Mouse (Mus musculus) lung, postnatal 0 days (tissue): ENCODE measurements at regions not wholly inside any gene's neighbourhood (a gene's known extent, or its start where the extent isn't known, plus 50 kb on each side); places are given as distances from the start of the nearest gene placed in this dataset.

ENCODE experiments used
- ATAC-seq: fragments of 200-750 bp; cut with Nextera tagmentation; 2 replicates; pipeline ENCODE4 v1.8.0; 2017; ENCODE audit warnings: moderate library complexity
- DNase-seq: peaks from one replicate; pipeline ENCODE4 v3.0.0-alpha.2; 2016; ENCODE audit warnings: low spot score
- H3K27ac ChIP-seq: fragments of 300-500 bp; sonication (generic); 2 replicates; pipeline ENCODE4 v1.5.1; 2014; ENCODE audit warnings: antibody characterized with exemption, mild to moderate bottlenecking, low read length, mixed read lengths
- H3K27me3 ChIP-seq: fragments of 300-500 bp; sonication (generic); replicated peaks from 2 replicates; pipeline ENCODE4 v1.6.1; 2014; ENCODE audit warnings: low read length, mixed read lengths; ENCODE audit not compliant: insufficient read depth
- H3K36me3 ChIP-seq: fragments of 300-500 bp; sonication (generic); 2 replicates; pipeline ENCODE4 v1.6.1; 2014; ENCODE audit warnings: low read length, mixed read lengths; ENCODE audit not compliant: insufficient read depth
- H3K4me1 ChIP-seq: fragments of 300-500 bp; sonication (generic); 2 replicates; pipeline ENCODE4 v1.6.1; 2014; ENCODE audit warnings: antibody characterized with exemption, low read depth, low read length, mixed read lengths; ENCODE audit not compliant: insufficient read depth
- H3K4me2 ChIP-seq: fragments of 300-500 bp; sonication (generic); replicated peaks from 2 replicates; pipeline ENCODE4 v1.6.1; 2014; ENCODE audit warnings: low read depth, mild to moderate bottlenecking, low read length, moderate library complexity, mixed read lengths
- H3K4me3 ChIP-seq: fragments of 300-500 bp; sonication (generic); 2 replicates; pipeline ENCODE4 v1.5.1; 2014; ENCODE audit warnings: low read depth, low read length
- H3K9ac ChIP-seq: fragments of 300-500 bp; sonication (generic); replicated peaks from 2 replicates; pipeline ENCODE4 v1.6.1; 2014; ENCODE audit warnings: low read depth, mild to moderate bottlenecking
- H3K9me3 ChIP-seq: fragments of 300-500 bp; sonication (generic); 2 replicates; pipeline ENCODE4 v1.6.1; 2016; ENCODE audit warnings: low read length, mixed read lengths
- CTCF ChIP-seq: IDR thresholded peaks from 2 replicates; pipeline ENCODE4 v1.5.1; 2016; ENCODE audit warnings: antibody characterized with exemption, mild to moderate bottlenecking
- EP300 ChIP-seq: IDR thresholded peaks from 2 replicates; pipeline ENCODE4 v1.6.1; 2016; ENCODE audit warnings: antibody characterized with exemption, mild to moderate bottlenecking, control low read depth
- WGBS: fragments of 180-500 bp; shearing (Covaris S2); extraction: QIAGEN DNeasy Blood & Tissue Kit; methylation state at CpG from one replicate; pipeline ENCODE4 v1.1.7; 2014; 5-methylcytosine and 5-hydroxymethylcytosine counted together

- no peak for DNase-seq
- WGBS = 59% methylated on average over 6 of the region's 6 CpGs
- H3K4me2 ChIP-seq = no peak overlapping the region
Observed at GRCm38 (mm10) chr16:75104894-75105293, 481.0 kb downstream of the Lipi start.

DNA sequence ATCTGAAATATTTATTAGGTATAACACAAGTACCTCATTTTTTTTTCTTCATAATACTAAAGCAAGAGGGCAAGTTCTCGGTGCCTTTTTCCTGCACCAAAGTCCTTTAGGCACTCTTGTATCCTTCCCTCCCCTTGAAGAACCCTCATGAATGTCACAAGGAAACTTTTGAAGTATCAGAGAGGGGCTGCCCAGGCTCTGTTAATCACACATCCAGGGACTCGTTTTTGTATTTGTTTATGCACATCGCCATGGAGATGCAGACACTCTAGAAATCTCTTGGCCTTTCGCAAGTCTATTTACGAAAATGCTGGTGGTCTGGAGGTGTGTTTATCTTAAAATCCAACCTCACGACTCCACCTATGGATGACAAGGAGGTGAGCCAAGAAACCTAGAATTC is 492.7 kb downstream of the Lipi start:
- H3K4me3 ChIP-seq = peak overlapping the region; percentile 19; the same call in 1 of the 2 replicates
- H3K4me2 ChIP-seq = peak overlapping the region; percentile 44
- TF ChIP-seq CTCF (no peak), EP300 (no peak)

More at GRCm38 (mm10) chr16:75104894-75105293, 481.0 kb downstream of the Lipi start:
- no peak for ATAC-seq
- TF ChIP-seq CTCF (no peak), EP300 (no peak)
- no peak overlapping the region for H3K27ac ChIP-seq
- H3K9ac ChIP-seq = no peak overlapping the region
- H3K4me3 ChIP-seq = no peak overlapping the region
- H3K9me3 ChIP-seq = no peaks in the 10 kb centered on the region
- H3K27me3 ChIP-seq = no peaks in the 10 kb centered on the region
- no peaks in the 10 kb centered on the region for H3K4me1 ChIP-seq
- H3K36me3 ChIP-seq = no peaks in the 10 kb centered on the region

DNA sequence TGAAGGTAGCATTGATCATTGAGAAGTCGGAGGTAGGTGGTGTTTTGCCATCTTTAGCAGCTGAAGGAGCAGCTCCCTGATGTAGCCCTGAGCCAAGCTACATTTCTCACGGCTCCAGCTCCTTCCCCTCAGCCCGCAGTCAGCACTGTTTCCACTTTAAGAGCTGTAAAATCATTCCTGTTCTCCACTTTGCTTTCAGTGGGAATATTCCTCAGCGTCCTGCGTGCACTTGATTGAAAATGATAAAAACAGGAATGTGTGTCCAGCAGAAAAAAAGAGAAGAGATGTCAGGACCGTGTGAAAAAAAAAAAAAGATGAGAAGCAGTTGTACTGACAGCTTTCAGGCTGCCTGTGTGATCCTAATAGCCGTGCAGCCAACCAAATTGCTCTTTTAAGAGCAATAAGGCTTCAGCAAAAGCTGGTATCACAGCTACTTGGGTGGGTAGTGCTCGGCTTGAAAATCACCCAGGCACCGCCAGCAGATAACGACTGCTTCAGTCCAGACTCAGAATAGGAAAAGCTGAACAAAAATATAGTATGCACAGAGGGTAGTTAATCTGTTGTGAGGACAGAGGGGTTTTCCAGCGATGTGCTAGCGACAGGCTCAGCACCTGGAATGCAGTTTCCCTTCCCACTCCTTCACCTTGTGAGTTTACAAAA is 493.3 kb downstream of the Lipi start:
- H3K36me3 ChIP-seq = no peaks in the 10 kb centered on the region
- H3K4me1 ChIP-seq = no peaks in the 10 kb centered on the region
- H3K4me3 ChIP-seq = peak overlapping the region; percentile 19; the same call in 1 of the 2 replicates
- DNase-seq (no peak), ATAC-seq (peak; percentile 12; the same call in 1 of the 2 replicates)
- 12% methylated on average over 12 of the region's 12 CpGs for WGBS
- H3K9ac ChIP-seq = no peak overlapping the region
- no peaks in the 10 kb centered on the region for H3K27me3 ChIP-seq
- H3K9me3 ChIP-seq = no peaks in the 10 kb centered on the region
- no peak overlapping the region for H3K27ac ChIP-seq
- no peak for TF ChIP-seq CTCF
- no peak for TF ChIP-seq EP300
- peak overlapping the region; percentile 44 for H3K4me2 ChIP-seq

More for the DNA sequence above, 492.7 kb downstream of the Lipi start:
- Histone ChIP-seq H3K9ac (no peak overlapping the region), H3K36me3 (no peaks in the 10 kb centered on the region), H3K9me3 (no peaks in the 10 kb centered on the region), H3K27me3 (no peaks in the 10 kb centered on the region), H3K4me1 (no peaks in the 10 kb centered on the region), H3K27ac (no peak overlapping the region)
- 21% methylated on average over 6 of the region's 6 CpGs for WGBS
- DNase-seq = peak; percentile 46
- peak; percentile 83 for ATAC-seq

- no peak overlapping the region for H3K9ac ChIP-seq
- no peak for ATAC-seq
- no peak overlapping the region for H3K27ac ChIP-seq
- TF ChIP-seq EP300 = no peak
- TF ChIP-seq CTCF = no peak
- H3K4me2 ChIP-seq = no peak overlapping the region; the same call in 1 of the 2 replicates
- H3K4me3 ChIP-seq = no peak overlapping the region
- H3K36me3 ChIP-seq = no peaks in the 10 kb centered on the region
- H3K4me1 ChIP-seq = no peaks in the 10 kb centered on the region
- H3K9me3 ChIP-seq = no peaks in the 10 kb centered on the region
- WGBS = 38% methylated on average over 2 of the region's 2 CpGs
- DNase-seq = no peak
- no peaks in the 10 kb centered on the region for H3K27me3 ChIP-seq
Observed at GRCm38 (mm10) chr16:75091931-75092330, 493.9 kb downstream of the Lipi start.

GRCm38 (mm10) chr16:75089383-75090035 is 496.4 kb downstream of the Lipi start:
- no peak overlapping the region for H3K27ac ChIP-seq
- ATAC-seq (no peak), DNase-seq (no peak)
- H3K36me3 ChIP-seq = no peaks in the 10 kb centered on the region
- TF ChIP-seq CTCF = no peak
- TF ChIP-seq EP300 = no peak
- 50% methylated on average over 6 of the region's 6 CpGs for WGBS
- H3K4me1 ChIP-seq = no peaks in the 10 kb centered on the region
- H3K9me3 ChIP-seq = no peaks in the 10 kb centered on the region
- no peak overlapping the region for H3K4me2 ChIP-seq
- H3K4me3 ChIP-seq = no peak overlapping the region
- H3K27me3 ChIP-seq = no peaks in the 10 kb centered on the region
- no peak overlapping the region for H3K9ac ChIP-seq

- ATAC-seq (no peak), DNase-seq (no peak)
Observed at GRCm38 (mm10) chr16:75088701-75089100, 497.2 kb downstream of the Lipi start.

More at GRCm38 (mm10) chr16:75088701-75089100, 497.2 kb downstream of the Lipi start:
- H3K9ac ChIP-seq = no peak overlapping the region
- no peak overlapping the region for H3K4me2 ChIP-seq
- TF ChIP-seq CTCF = no peak
- H3K9me3 ChIP-seq = no peaks in the 10 kb centered on the region
- WGBS = 82% methylated on average over 5 of the region's 5 CpGs
- no peaks in the 10 kb centered on the region for H3K36me3 ChIP-seq
- no peaks in the 10 kb centered on the region for H3K4me1 ChIP-seq
- H3K27me3 ChIP-seq = no peaks in the 10 kb centered on the region
- H3K4me3 ChIP-seq = no peak overlapping the region
- no peak overlapping the region for H3K27ac ChIP-seq
